Mouse (Mus musculus): Measurements from ENCODE around the gene Stx2. TPM values are rescaled to one million over a fixed set of nuclear protein-coding genes. Genes with fewer than 3 reads are reported as not detected.
A peak's percentile ranks its signal among the peaks of the same experiment; 100 is the strongest.

The Stx2 gene
- polyA plus RNA-seq, 1 experiment from 2014 or later: 25.9 TPM

- no peak for ATAC-seq (replicated peaks; ENCODE audit: low FRiP score, low TSS enrichment, low read depth)
- Histone ChIP-seq H3K4me3 (ENCODE audit: low read depth, low read length) (no peak overlapping the region), H3K4me2 (ENCODE audit: low read length) (no peak overlapping the region), H3K27me3 (replicated peaks; ENCODE audit: control insufficient read depth, insufficient read depth, low read length) (no peaks in the 10 kb centered on the region), H3K4me1 (replicated peaks; ENCODE audit: control insufficient read depth, insufficient read depth, low read length) (no peaks in the 10 kb centered on the region), H3K27ac (ENCODE audit: low read depth) (no peak overlapping the region), H3K9ac (ENCODE audit: low read length) (no peak overlapping the region), H3K9me3 (ENCODE audit: control insufficient read depth, low read length) (0 out of 2 replicates have a peak, but pooled peaks cover 3% of the 10 kb centered on the region), H3K36me3 (ENCODE audit: control insufficient read depth, insufficient read depth, low read length) (peaks cover 14% of the 10 kb centered on the region)
- WGBS: 77% methylated on average over 5 of the region's 5 CpGs
- no peak for DNase-seq (ENCODE audit: low spot score)
These were observed 20.9 kb upstream of the Stx2 start for GRCm38 (mm10) chr5:129029131-129029723.

GRCm38 (mm10) chr5:129026637-129027036 is 18.3 kb upstream of the Stx2 start:
- no peak overlapping the region for H3K9ac ChIP-seq (ENCODE audit: low read length)
- H3K4me2 ChIP-seq (ENCODE audit: low read length): no peak overlapping the region
- no peaks in the 10 kb centered on the region for H3K9me3 ChIP-seq (ENCODE audit: control insufficient read depth, low read length)
- no peaks in the 10 kb centered on the region for H3K27me3 ChIP-seq (replicated peaks; ENCODE audit: control insufficient read depth, insufficient read depth, low read length)
- H3K27ac ChIP-seq (ENCODE audit: low read depth): no peak overlapping the region
- WGBS: 63% methylated on average over 1 of the region's 1 CpGs
- peaks cover 32% of the 10 kb centered on the region for H3K36me3 ChIP-seq (ENCODE audit: control insufficient read depth, insufficient read depth, low read length)
- no peak for DNase-seq (ENCODE audit: low spot score)
- H3K4me1 ChIP-seq (replicated peaks; ENCODE audit: control insufficient read depth, insufficient read depth, low read length): peaks cover 2% of the 10 kb centered on the region
- no peak for ATAC-seq (replicated peaks; ENCODE audit: low FRiP score, low TSS enrichment, low read depth)
- H3K4me3 ChIP-seq (ENCODE audit: low read depth, low read length): no peak overlapping the region

- no peak for ATAC-seq (replicated peaks; ENCODE audit: low FRiP score, low TSS enrichment, low read depth)
- no peak for DNase-seq (ENCODE audit: low spot score)
These were observed 17.8 kb upstream of the Stx2 start for GRCm38 (mm10) chr5:129026171-129026570.

GRCm38 (mm10) chr5:129025725-129026124 is 17.4 kb upstream of the Stx2 start:
- Histone ChIP-seq H3K4me3 (ENCODE audit: low read depth, low read length) (no peak overlapping the region), H3K4me2 (ENCODE audit: low read length) (no peak overlapping the region), H3K36me3 (ENCODE audit: control insufficient read depth, insufficient read depth, low read length) (peaks cover 32% of the 10 kb centered on the region), H3K27ac (ENCODE audit: low read depth) (no peak overlapping the region), H3K9ac (ENCODE audit: low read length) (no peak overlapping the region), H3K9me3 (ENCODE audit: control insufficient read depth, low read length) (no peaks in the 10 kb centered on the region), H3K27me3 (replicated peaks; ENCODE audit: control insufficient read depth, insufficient read depth, low read length) (no peaks in the 10 kb centered on the region), H3K4me1 (replicated peaks; ENCODE audit: control insufficient read depth, insufficient read depth, low read length) (peaks cover 5% of the 10 kb centered on the region)
- no peak for ATAC-seq (replicated peaks; ENCODE audit: low FRiP score, low TSS enrichment, low read depth)
- no peak for DNase-seq (ENCODE audit: low spot score)
- 85% methylated on average over 2 of the region's 2 CpGs for WGBS

More at GRCm38 (mm10) chr5:129026171-129026570, 17.8 kb upstream of the Stx2 start:
- Histone ChIP-seq H3K9ac (ENCODE audit: low read length) (no peak overlapping the region), H3K27ac (ENCODE audit: low read depth) (no peak overlapping the region), H3K4me1 (replicated peaks; ENCODE audit: control insufficient read depth, insufficient read depth, low read length) (peaks cover 5% of the 10 kb centered on the region), H3K27me3 (replicated peaks; ENCODE audit: control insufficient read depth, insufficient read depth, low read length) (no peaks in the 10 kb centered on the region), H3K4me3 (ENCODE audit: low read depth, low read length) (no peak overlapping the region), H3K9me3 (ENCODE audit: control insufficient read depth, low read length) (no peaks in the 10 kb centered on the region), H3K36me3 (ENCODE audit: control insufficient read depth, insufficient read depth, low read length) (peaks cover 32% of the 10 kb centered on the region), H3K4me2 (ENCODE audit: low read length) (no peak overlapping the region)
- 85% methylated on average over 3 of the region's 3 CpGs for WGBS

GRCm38 (mm10) chr5:129025048-129025447 is 16.7 kb upstream of the Stx2 start:
- Histone ChIP-seq H3K27ac (ENCODE audit: low read depth) (no peak overlapping the region), H3K4me2 (ENCODE audit: low read length) (no peak overlapping the region), H3K9me3 (ENCODE audit: control insufficient read depth, low read length) (no peaks in the 10 kb centered on the region), H3K4me3 (ENCODE audit: low read depth, low read length) (no peak overlapping the region), H3K9ac (ENCODE audit: low read length) (no peak overlapping the region), H3K36me3 (ENCODE audit: control insufficient read depth, insufficient read depth, low read length) (peaks cover 32% of the 10 kb centered on the region), H3K27me3 (replicated peaks; ENCODE audit: control insufficient read depth, insufficient read depth, low read length) (no peaks in the 10 kb centered on the region), H3K4me1 (replicated peaks; ENCODE audit: control insufficient read depth, insufficient read depth, low read length) (peaks cover 5% of the 10 kb centered on the region)
- 35% methylated on average over 2 of the region's 2 CpGs for WGBS
- ATAC-seq (replicated peaks; ENCODE audit: low FRiP score, low TSS enrichment, low read depth) (no peak), DNase-seq (ENCODE audit: low spot score) (no peak)

- H3K9ac ChIP-seq (ENCODE audit: low read length): peak overlapping the region; percentile 92
- DNase-seq (ENCODE audit: low spot score): no peak
- peak overlapping the region; percentile 77 for H3K4me2 ChIP-seq (ENCODE audit: low read length)
- H3K27ac ChIP-seq (ENCODE audit: low read depth): peak overlapping the region; percentile 95
- H3K27me3 ChIP-seq (replicated peaks; ENCODE audit: control insufficient read depth, insufficient read depth, low read length): no peaks in the 10 kb centered on the region
- peaks cover 28% of the 10 kb centered on the region for H3K36me3 ChIP-seq (ENCODE audit: control insufficient read depth, insufficient read depth, low read length)
- H3K4me1 ChIP-seq (replicated peaks; ENCODE audit: control insufficient read depth, insufficient read depth, low read length): peaks cover 8% of the 10 kb centered on the region
- peak overlapping the region; percentile 89 for H3K4me3 ChIP-seq (ENCODE audit: low read depth, low read length)
- no peaks in the 10 kb centered on the region for H3K9me3 ChIP-seq (ENCODE audit: control insufficient read depth, low read length)
- ATAC-seq (replicated peaks; ENCODE audit: low FRiP score, low TSS enrichment, low read depth): peak; percentile 4; the same call in 1 of the 2 replicates
- WGBS: 5% methylated on average over 28 of the region's 28 CpGs
These were observed 12.4 kb upstream of the Stx2 start for GRCm38 (mm10) chr5:129020731-129021130.

- peak overlapping the region; percentile 95 for H3K27ac ChIP-seq (ENCODE audit: low read depth)
- WGBS: 0% methylated on average over 34 of the region's 56 CpGs
These were observed 11.9 kb upstream of the Stx2 start for GRCm38 (mm10) chr5:129020300-129020668.

GRCm38 (mm10) chr5:129019497-129020299 is 11.3 kb upstream of the Stx2 start, which contains the start of gene Ran:
TSS of gene Ran (plus strand) at chr5:129020069.
- peak within 1 kb of the TSS; percentile 92 for H3K9ac ChIP-seq (ENCODE audit: low read length)
- DNase-seq (ENCODE audit: low spot score) (peak; percentile 97), ATAC-seq (replicated peaks; ENCODE audit: low FRiP score, low TSS enrichment, low read depth) (peak; percentile 93)
- WGBS: under 1% methylated on average over 85 of the region's 102 CpGs
- H3K4me3 ChIP-seq (ENCODE audit: low read depth, low read length): peak within 1 kb of the TSS; percentile 89
- H3K9me3 ChIP-seq (ENCODE audit: control insufficient read depth, low read length): no peaks in the 10 kb centered on the region
- peak within 1 kb of the TSS; percentile 95 for H3K27ac ChIP-seq (ENCODE audit: low read depth)
- peaks cover 8% of the 10 kb centered on the region for H3K4me1 ChIP-seq (replicated peaks; ENCODE audit: control insufficient read depth, insufficient read depth, low read length)
- no peaks in the 10 kb centered on the region for H3K27me3 ChIP-seq (replicated peaks; ENCODE audit: control insufficient read depth, insufficient read depth, low read length)
- peak within 1 kb of the TSS; percentile 77 for H3K4me2 ChIP-seq (ENCODE audit: low read length)
- H3K36me3 ChIP-seq (ENCODE audit: control insufficient read depth, insufficient read depth, low read length): peaks cover 23% of the 10 kb centered on the region

More at GRCm38 (mm10) chr5:129020300-129020668, 11.9 kb upstream of the Stx2 start:
- peaks cover 28% of the 10 kb centered on the region for H3K36me3 ChIP-seq (ENCODE audit: control insufficient read depth, insufficient read depth, low read length)
- peak overlapping the region; percentile 92 for H3K9ac ChIP-seq (ENCODE audit: low read length)
- peak overlapping the region; percentile 77 for H3K4me2 ChIP-seq (ENCODE audit: low read length)
- DNase-seq (ENCODE audit: low spot score): no peak
- peak overlapping the region; percentile 89 for H3K4me3 ChIP-seq (ENCODE audit: low read depth, low read length)
- H3K9me3 ChIP-seq (ENCODE audit: control insufficient read depth, low read length): no peaks in the 10 kb centered on the region
- ATAC-seq (replicated peaks; ENCODE audit: low FRiP score, low TSS enrichment, low read depth): peak; percentile 64
- H3K27me3 ChIP-seq (replicated peaks; ENCODE audit: control insufficient read depth, insufficient read depth, low read length): no peaks in the 10 kb centered on the region
- peaks cover 8% of the 10 kb centered on the region for H3K4me1 ChIP-seq (replicated peaks; ENCODE audit: control insufficient read depth, insufficient read depth, low read length)

Measured in intestine, embryonic 14.5 days (tissue).